ENCODE assay signal across 8 mouse cellular contexts in genomic region chr15:98092372-98093120, GRCm38 (mm10). TPM values are rescaled to one million over a fixed set of nuclear protein-coding genes. Genes with fewer than 3 reads are reported as not detected.
DNase-seq lines count a peak whose midpoint lies in the region; ATAC-seq and TF ChIP-seq lines count a peak whose summit lies in the region.

Pfkm (plus strand) TSS chr15:98092589.

- peak within 1 kb of the TSS; percentile 96 for H3K27ac ChIP-seq in embryonic facial prominence, embryonic 12.5 days
- peak within 1 kb of the TSS; percentile 98 for H3K27ac ChIP-seq in heart, embryonic 13.5 days (replicated peaks)
- peak within 1 kb of the TSS; percentile 94 for H3K27ac ChIP-seq in neural tube, embryonic 13.5 days (replicated peaks)

- peak within 1 kb of the TSS; percentile 63 for H3K4me2 ChIP-seq in embryonic facial prominence, embryonic 12.5 days (replicated peaks)
- peak within 1 kb of the TSS; percentile 81 for H3K4me2 ChIP-seq in heart, embryonic 13.5 days
- peak within 1 kb of the TSS; percentile 79 for H3K4me2 ChIP-seq in neural tube, embryonic 13.5 days

- H3K4me1 ChIP-seq in embryonic facial prominence, embryonic 12.5 days = peaks cover 18% of the 10 kb centered on the region
- peaks cover 28% of the 10 kb centered on the region for H3K4me1 ChIP-seq in heart, embryonic 13.5 days
- peaks cover 25% of the 10 kb centered on the region for H3K4me1 ChIP-seq in neural tube, embryonic 13.5 days (replicated peaks)

- 1% methylated on average over 30 of the region's 30 CpGs for WGBS in embryonic facial prominence, embryonic 12.5 days
- WGBS in heart, embryonic 13.5 days = under 1% methylated on average over 30 of the region's 30 CpGs
- under 1% methylated on average over 29 of the region's 30 CpGs for WGBS in neural tube, embryonic 13.5 days

- H3K36me3 ChIP-seq in C2C12 (ENCODE audit: control insufficient read depth, insufficient read depth) = peaks cover 23% of the 10 kb centered on the region
- peaks cover 6% of the 10 kb centered on the region; the same call in 1 of the 2 replicates for H3K36me3 ChIP-seq in embryonic facial prominence, embryonic 12.5 days
- peaks cover 13% of the 10 kb centered on the region for H3K36me3 ChIP-seq in heart, embryonic 13.5 days
- H3K36me3 ChIP-seq in neural tube, embryonic 13.5 days = no peaks in the 10 kb centered on the region

- TF ChIP-seq CTCF in C2C12 (IDR thresholded peaks at IDR 0.05; ENCODE audit: control insufficient read depth, insufficient read depth, insufficient read length) = no peak

- no peak; the same call in 1 of the 2 replicates for ATAC-seq in embryonic facial prominence, embryonic 12.5 days (ENCODE audit: insufficient number of reproducible peaks, insufficient read depth, low FRiP score, low TSS enrichment)
- ATAC-seq in heart, embryonic 13.5 days (ENCODE audit: extremely low read depth, insufficient number of reproducible peaks, low FRiP score, low TSS enrichment) = no peak
- ATAC-seq in neural tube, embryonic 13.5 days (ENCODE audit: low read depth) = no peak; the same call in 1 of the 2 replicates

- H3ac ChIP-seq in C2C12 (ENCODE audit: control insufficient read depth, insufficient read length, low read depth) = peak within 1 kb of the TSS; percentile 85

- peaks cover 57% of the 10 kb centered on the region for H3K79me2 ChIP-seq in C2C12 (ENCODE audit: control insufficient read depth, insufficient read depth)

- intact Hi-C loops in left cerebral cortex, postnatal 36 days (cut with DNase I) = loop anchor here (1.0 to 5.0 kb wide), 2 partner anchors 16 to 55 kb away; no protein-coding TSS in a partner anchor

- peaks cover 50% of the 10 kb centered on the region for H3K79me3 ChIP-seq in C2C12 (ENCODE audit: low read depth)

- H3K27me3 ChIP-seq in C2C12 (ENCODE audit: control insufficient read depth, insufficient read depth, insufficient read length) = no peaks in the 10 kb centered on the region
- no peaks in the 10 kb centered on the region for H3K27me3 ChIP-seq in embryonic facial prominence, embryonic 12.5 days
- H3K27me3 ChIP-seq in heart, embryonic 13.5 days (replicated peaks) = no peaks in the 10 kb centered on the region
- H3K27me3 ChIP-seq in neural tube, embryonic 13.5 days = no peaks in the 10 kb centered on the region

- peak; percentile 48 for DNase-seq in embryo, embryonic 10.5 days (ENCODE audit: low spot score)
- no peak for DNase-seq in embryo, embryonic 9.5 days (ENCODE audit: extremely low spot score)
- DNase-seq in left cerebral cortex, postnatal 36 days (ENCODE audit: low spot score in 2 of 2) = peak in 1 of 2 experiments; percentile 50
- DNase-seq in cerebellum, adult 11-12 months = no peak

- peak within 1 kb of the TSS; percentile 89 for H3K4me3 ChIP-seq in C2C12 (ENCODE audit: insufficient read depth, poor library complexity, severe bottlenecking)
- peak within 1 kb of the TSS; percentile 89 for H3K4me3 ChIP-seq in embryonic facial prominence, embryonic 12.5 days
- peak within 1 kb of the TSS; percentile 78 for H3K4me3 ChIP-seq in heart, embryonic 13.5 days
- peak within 1 kb of the TSS; percentile 88 for H3K4me3 ChIP-seq in neural tube, embryonic 13.5 days

- H3K9ac ChIP-seq in embryonic facial prominence, embryonic 12.5 days = peak within 1 kb of the TSS; percentile 91
- peak within 1 kb of the TSS; percentile 91 for H3K9ac ChIP-seq in heart, embryonic 13.5 days
- H3K9ac ChIP-seq in neural tube, embryonic 13.5 days = peak within 1 kb of the TSS; percentile 91

- no peaks in the 10 kb centered on the region for H3K9me3 ChIP-seq in embryonic facial prominence, embryonic 12.5 days
- H3K9me3 ChIP-seq in heart, embryonic 13.5 days = no peaks in the 10 kb centered on the region
- H3K9me3 ChIP-seq in neural tube, embryonic 13.5 days = no peaks in the 10 kb centered on the region

TF ChIP-seq in C2C12, 6 proteins besides CTCF, POLR2A, EP300 and RAD21:
- no peak for TF ChIP-seq MYOD1 (IDR thresholded peaks at IDR 0.05; ENCODE audit: control insufficient read depth, insufficient read length, low read depth)
- TF ChIP-seq CEBPB (IDR thresholded peaks at IDR 0.05; ENCODE audit: low read depth) = no peak
- no peak for TF ChIP-seq MYOG (IDR thresholded peaks at IDR 0.05; ENCODE audit: control insufficient read depth, extremely low read depth, insufficient read length)
- TF ChIP-seq MAX (IDR thresholded peaks at IDR 0.05) = no peak
- TF ChIP-seq FOSL1 (IDR thresholded peaks at IDR 0.05; ENCODE audit: insufficient read depth, low read length, poor library complexity, severe bottlenecking) = no peak
- TF ChIP-seq USF1 (IDR thresholded peaks at IDR 0.05; ENCODE audit: low read depth) = no peak

RNA-seq across cellular contexts. Expression of gene Pfkm, which starts in this region (rescaled TPM):
- 36.4 TPM for polyA plus RNA-seq in C2C12 (2012; fragmentation: generic; extraction: Trizol)
- polyA plus RNA-seq in embryonic facial prominence, embryonic 12.5 days (2016; fragmentation: Nextera tagmentation; extraction: Ambion mirVana) = 49.6 and 50.5 TPM in 2 replicates
- polyA plus RNA-seq in heart, embryonic 13.5 days (2015; fragmentation: Nextera tagmentation; extraction: Ambion mirVana) = 86.7 and 90.4 TPM in 2 replicates
- total RNA-seq in left cerebral cortex, postnatal 36 days (2021) = 100 to 1,000 TPM; 381 to 455 TPM
- polyA plus RNA-seq in neural tube, embryonic 13.5 days (2015; fragmentation: Nextera tagmentation; extraction: Ambion mirVana) = 66.5 and 66.8 TPM in 2 replicates
